Mouse (Mus musculus) midbrain, embryonic 15.5 days (tissue): ENCODE data around the gene Cep57l1. TPM values are rescaled to one million over a fixed set of nuclear protein-coding genes. Genes with fewer than 3 reads are reported as not detected.

Experiments
- ATAC-seq: fragments of 200-750 bp; cut with Nextera tagmentation; replicated peaks from 2 replicates; pipeline ENCODE4 v1.8.0; 2017; ENCODE audit warnings: moderate TSS enrichment
- H3K27ac ChIP-seq: fragments of 300-500 bp; sonication (generic); 2 replicates; pipeline ENCODE4 v1.5.1; 2015; ENCODE audit warnings: mild to moderate bottlenecking, inconsistent platforms
- H3K27me3 ChIP-seq: fragments of 300-500 bp; sonication (generic); replicated peaks from 2 replicates; pipeline ENCODE4 v1.6.1; 2015; ENCODE audit warnings: inconsistent platforms
- H3K36me3 ChIP-seq: fragments of 300-500 bp; sonication (generic); replicated peaks from 2 replicates; pipeline ENCODE4 v1.6.1; 2015; ENCODE audit warnings: inconsistent platforms
- H3K4me1 ChIP-seq: fragments of 300-500 bp; sonication (generic); 2 replicates; pipeline ENCODE4 v1.6.1; 2015; ENCODE audit warnings: inconsistent platforms
- H3K4me2 ChIP-seq: fragments of 300-500 bp; sonication (generic); 2 replicates; pipeline ENCODE4 v1.6.1; 2015; ENCODE audit warnings: inconsistent platforms, mild to moderate bottlenecking, moderate library complexity
- H3K4me3 ChIP-seq: fragments of 300-500 bp; sonication (generic); 2 replicates; pipeline ENCODE4 v1.5.1; 2015; ENCODE audit warnings: mild to moderate bottlenecking, inconsistent platforms
- H3K9ac ChIP-seq: fragments of 300-500 bp; sonication (generic); 2 replicates; pipeline ENCODE4 v1.6.1; 2015; ENCODE audit warnings: mild to moderate bottlenecking, inconsistent platforms
- H3K9me3 ChIP-seq: fragments of 300-500 bp; sonication (generic); 2 replicates; pipeline ENCODE4 v1.6.1; 2016; ENCODE audit warnings: inconsistent platforms
- WGBS: fragments of 180-500 bp; shearing (Covaris S2); methylation state at CpG from one replicate; pipeline ENCODE4 v1.1.7; 2015; ENCODE audit warnings: mixed read lengths; 5-methylcytosine and 5-hydroxymethylcytosine counted together
- polyA plus RNA-seq: library from polyadenylated mRNA; unstranded; fragments of >200 nt; fragmentation: Nextera tagmentation; extraction: Ambion mirVana; gene quantifications from 2 replicates; pipeline ENCODE4 v1.2.1, GENCODE M21; 2015

Cep57l1 gene
- polyA plus RNA-seq, 1 experiment from 2014 or later: 15.8 TPM

DNA sequence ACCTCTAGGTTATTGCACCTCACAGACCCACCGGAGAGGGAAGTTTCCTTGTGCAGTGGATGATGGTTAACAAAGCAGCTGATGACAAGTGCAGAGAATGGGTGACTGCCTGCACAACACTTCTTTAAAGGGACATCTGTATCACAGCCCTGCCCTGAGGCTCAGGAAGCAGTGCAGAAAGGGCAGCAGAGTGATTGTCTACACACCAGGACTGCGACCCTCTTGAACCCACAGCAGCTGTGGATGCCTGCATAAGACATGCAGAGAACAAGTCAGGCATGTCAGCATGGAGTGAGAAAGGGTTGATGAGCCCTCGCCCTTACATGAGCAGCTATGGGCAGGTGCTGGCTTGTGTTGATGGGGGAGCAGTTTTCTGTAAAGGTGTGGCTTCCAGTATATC lies 48.8 kb downstream of the Cep57l1 start:
- no peak for ATAC-seq
- Histone ChIP-seq H3K4me2 (no peak overlapping the region), H3K9me3 (no peaks in the 10 kb centered on the region), H3K9ac (no peak overlapping the region), H3K4me1 (no peaks in the 10 kb centered on the region), H3K4me3 (no peak overlapping the region), H3K27ac (no peak overlapping the region), H3K36me3 (no peaks in the 10 kb centered on the region), H3K27me3 (no peaks in the 10 kb centered on the region)
- 81% methylated on average over 3 of the region's 3 CpGs for WGBS

DNA sequence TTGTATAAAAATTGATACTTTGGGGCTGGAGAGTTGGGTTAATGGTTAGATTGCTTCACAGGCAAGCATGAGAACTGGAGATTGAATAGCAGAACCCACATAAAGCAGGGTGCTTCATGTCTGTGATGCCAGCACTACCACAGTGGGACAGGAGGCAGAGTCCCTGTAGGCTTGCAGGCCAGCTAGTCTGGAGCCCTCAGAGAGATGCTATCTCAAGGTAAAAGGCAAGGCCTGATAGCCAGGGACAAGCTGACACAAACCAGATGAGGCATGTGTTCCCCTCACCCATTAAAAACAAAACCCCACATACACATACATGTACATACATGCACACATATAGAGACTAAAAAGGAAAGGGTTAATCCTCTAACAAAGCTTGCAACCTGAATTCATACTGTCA lies 51.6 kb downstream of the Cep57l1 start:
- Histone ChIP-seq H3K9ac (no peak overlapping the region), H3K36me3 (no peaks in the 10 kb centered on the region), H3K4me1 (no peaks in the 10 kb centered on the region), H3K27ac (no peak overlapping the region), H3K4me3 (no peak overlapping the region), H3K9me3 (no peaks in the 10 kb centered on the region), H3K4me2 (no peak overlapping the region), H3K27me3 (no peaks in the 10 kb centered on the region)
- ATAC-seq: no peak

DNA sequence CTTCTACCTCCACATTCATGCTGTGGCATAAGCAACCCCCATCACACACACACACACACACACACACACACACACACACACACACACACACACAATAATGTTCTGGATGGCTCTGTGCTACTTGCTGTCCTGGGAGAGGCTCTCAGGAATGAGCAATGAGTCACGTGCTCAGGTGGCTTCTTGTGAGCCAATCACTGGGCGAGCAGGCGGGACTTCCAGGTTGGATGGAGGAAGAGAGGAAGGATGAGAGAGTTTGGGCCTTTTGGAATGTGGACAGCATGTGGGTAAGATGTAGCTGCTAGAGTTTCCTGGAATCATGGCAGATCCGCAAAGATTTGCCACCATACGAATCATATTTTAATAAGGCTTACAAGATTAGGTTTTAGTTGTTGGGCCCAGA lies 52.4 kb downstream of the Cep57l1 start:
- Histone ChIP-seq H3K4me2 (no peak overlapping the region), H3K4me1 (no peaks in the 10 kb centered on the region), H3K27me3 (no peaks in the 10 kb centered on the region), H3K4me3 (no peak overlapping the region), H3K27ac (no peak overlapping the region), H3K9ac (no peak overlapping the region), H3K36me3 (no peaks in the 10 kb centered on the region), H3K9me3 (no peaks in the 10 kb centered on the region)
- ATAC-seq: no peak
- WGBS: 91% methylated on average over 5 of the region's 5 CpGs

DNA sequence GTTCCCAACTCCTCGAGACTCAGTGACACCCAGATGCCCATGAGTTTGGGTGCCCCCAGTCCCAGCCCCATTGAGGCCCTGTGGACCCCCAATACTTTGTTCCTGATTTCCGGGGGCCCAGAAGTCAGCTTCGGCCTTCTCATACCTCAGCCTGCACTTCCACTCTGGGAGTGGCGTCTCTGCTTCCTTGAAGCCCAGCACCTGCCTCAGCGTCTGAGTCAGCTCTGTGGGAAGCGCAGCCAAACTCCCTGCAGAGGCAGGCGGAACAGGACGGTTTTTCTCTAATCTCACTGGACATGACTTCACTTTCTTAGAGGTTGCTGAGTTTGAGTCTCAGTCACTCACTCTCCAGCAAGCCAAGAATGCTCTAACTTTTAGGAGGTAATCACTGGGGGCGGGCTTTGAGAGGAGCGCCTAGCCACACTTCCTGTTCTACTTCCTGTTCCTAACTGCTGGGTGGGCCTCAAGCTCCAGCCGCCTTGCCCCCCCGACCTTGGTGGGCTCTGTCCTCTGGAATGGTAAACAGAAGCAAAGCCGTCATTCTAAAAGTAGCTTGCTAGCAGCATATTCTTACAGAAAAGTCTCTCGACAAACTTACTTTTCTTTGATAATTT lies 57.7 kb downstream of the Cep57l1 start:
- H3K9ac ChIP-seq: no peak overlapping the region
- no peaks in the 10 kb centered on the region for H3K9me3 ChIP-seq
- H3K4me2 ChIP-seq: no peak overlapping the region
- H3K27ac ChIP-seq: no peak overlapping the region
- no peak for ATAC-seq
- no peaks in the 10 kb centered on the region for H3K27me3 ChIP-seq
- H3K36me3 ChIP-seq: no peaks in the 10 kb centered on the region
- no peaks in the 10 kb centered on the region for H3K4me1 ChIP-seq
- 87% methylated on average over 14 of the region's 14 CpGs for WGBS
- no peak overlapping the region for H3K4me3 ChIP-seq

- no peaks in the 10 kb centered on the region; the same call in 1 of the 2 replicates for H3K4me1 ChIP-seq
- no peak overlapping the region for H3K4me2 ChIP-seq
- H3K36me3 ChIP-seq: no peaks in the 10 kb centered on the region
- no peak for ATAC-seq
- H3K9me3 ChIP-seq: no peaks in the 10 kb centered on the region
- no peak overlapping the region for H3K9ac ChIP-seq
- no peak overlapping the region for H3K27ac ChIP-seq
- no peak overlapping the region for H3K4me3 ChIP-seq
- 83% methylated on average over 3 of the region's 3 CpGs for WGBS
- no peaks in the 10 kb centered on the region for H3K27me3 ChIP-seq
Observed at GRCm38 (mm10) chr10:41749306-41749705, 60.4 kb downstream of the Cep57l1 start.

DNA sequence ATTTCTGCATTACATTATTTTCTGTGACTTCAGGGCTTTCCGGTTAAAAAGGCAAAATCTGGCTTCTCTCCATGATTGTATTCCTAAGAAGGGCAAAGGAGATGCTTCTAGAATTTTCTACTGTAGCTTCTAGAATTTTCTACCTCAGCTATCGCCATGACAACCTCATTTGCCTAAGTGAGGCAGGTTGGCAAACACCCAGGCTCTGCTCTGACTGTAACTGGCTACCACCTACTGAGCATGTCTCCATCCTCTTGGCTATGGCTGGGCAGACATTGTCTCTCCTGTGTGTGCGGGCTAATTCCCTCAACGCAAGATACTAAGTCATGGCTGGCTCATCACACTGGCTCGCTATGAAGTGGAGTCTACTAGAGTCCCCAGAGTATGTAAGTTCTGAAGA lies 63.1 kb downstream of the Cep57l1 start:
- H3K4me2 ChIP-seq: no peak overlapping the region
- ATAC-seq: no peak
- no peak overlapping the region for H3K27ac ChIP-seq
- H3K4me1 ChIP-seq: no peaks in the 10 kb centered on the region; the same call in 1 of the 2 replicates
- WGBS: 90% methylated on average over 5 of the region's 5 CpGs
- no peak overlapping the region for H3K4me3 ChIP-seq
- H3K9me3 ChIP-seq: no peaks in the 10 kb centered on the region
- no peak overlapping the region for H3K9ac ChIP-seq
- no peaks in the 10 kb centered on the region for H3K36me3 ChIP-seq
- H3K27me3 ChIP-seq: no peaks in the 10 kb centered on the region

- Histone ChIP-seq H3K4me1 (no peaks in the 10 kb centered on the region; the same call in 1 of the 2 replicates), H3K9ac (no peak overlapping the region), H3K27ac (no peak overlapping the region), H3K36me3 (0 out of 2 replicates have a peak, but pooled peaks cover 3% of the 10 kb centered on the region), H3K9me3 (no peaks in the 10 kb centered on the region), H3K27me3 (no peaks in the 10 kb centered on the region), H3K4me3 (no peak overlapping the region), H3K4me2 (no peak overlapping the region)
- no peak for ATAC-seq
- WGBS: 78% methylated on average over 4 of the region's 4 CpGs
Observed at GRCm38 (mm10) chr10:41744006-41744405, 65.7 kb downstream of the Cep57l1 start.

DNA sequence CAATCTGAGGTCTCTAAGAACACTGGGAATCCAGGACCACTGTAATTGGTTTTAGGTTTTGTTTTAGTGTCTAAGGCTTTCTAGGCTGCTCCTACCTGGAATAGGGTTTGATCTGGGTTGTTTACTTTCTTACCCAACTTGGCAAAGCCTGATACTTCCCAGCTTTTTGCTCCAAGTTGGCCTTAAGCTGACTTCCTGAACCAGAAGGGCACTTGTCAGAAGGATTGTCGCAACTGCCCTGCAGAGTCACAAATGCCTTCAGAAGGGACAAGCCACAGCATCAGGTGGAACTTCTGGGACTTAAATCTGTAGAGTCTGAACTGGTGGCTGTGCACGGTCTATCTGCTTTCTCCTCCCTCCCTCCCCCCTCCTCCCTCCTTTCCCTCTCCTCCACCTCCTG lies 69.5 kb downstream of the Cep57l1 start:
- Histone ChIP-seq H3K4me3 (no peak overlapping the region), H3K9me3 (no peaks in the 10 kb centered on the region), H3K36me3 (0 out of 2 replicates have a peak, but pooled peaks cover 3% of the 10 kb centered on the region), H3K4me2 (no peak overlapping the region), H3K4me1 (0 out of 2 replicates have a peak, but pooled peaks cover 3% of the 10 kb centered on the region), H3K27ac (no peak overlapping the region), H3K27me3 (no peaks in the 10 kb centered on the region), H3K9ac (no peak overlapping the region)
- ATAC-seq: no peak
- 98% methylated on average over 2 of the region's 2 CpGs for WGBS

- Histone ChIP-seq H3K4me3 (no peak overlapping the region), H3K27ac (no peak overlapping the region), H3K27me3 (no peaks in the 10 kb centered on the region), H3K4me2 (no peak overlapping the region), H3K9me3 (no peaks in the 10 kb centered on the region), H3K9ac (no peak overlapping the region), H3K36me3 (0 out of 2 replicates have a peak, but pooled peaks cover 3% of the 10 kb centered on the region), H3K4me1 (0 out of 2 replicates have a peak, but pooled peaks cover 3% of the 10 kb centered on the region)
- WGBS: 94% methylated on average over 16 of the region's 16 CpGs
- no peak for ATAC-seq
Observed at GRCm38 (mm10) chr10:41737245-41737644, 72.4 kb downstream of the Cep57l1 start.

DNA sequence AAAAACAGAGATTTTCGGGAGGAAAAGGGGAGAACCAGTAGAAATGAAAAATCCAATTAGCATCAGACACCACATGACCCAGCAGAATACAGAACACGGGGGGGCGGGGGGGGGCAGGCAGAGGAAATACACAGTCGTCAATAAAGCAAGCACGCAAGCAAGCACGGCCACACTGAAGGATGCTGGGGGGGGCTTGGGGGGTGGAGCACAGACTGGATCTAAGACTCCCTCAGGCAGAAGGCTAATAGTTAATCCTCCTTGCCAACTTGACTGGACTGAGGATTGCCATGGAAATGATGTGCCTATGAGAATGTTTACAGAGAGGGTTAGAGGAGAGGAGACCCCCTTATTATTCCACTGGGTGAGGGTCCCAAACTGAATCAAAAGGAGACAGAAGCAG lies 74.3 kb downstream of the Cep57l1 start:
- H3K36me3 ChIP-seq: no peaks in the 10 kb centered on the region
- no peak overlapping the region for H3K27ac ChIP-seq
- no peaks in the 10 kb centered on the region for H3K27me3 ChIP-seq
- H3K4me2 ChIP-seq: no peak overlapping the region
- no peak overlapping the region for H3K9ac ChIP-seq
- 68% methylated on average over 6 of the region's 6 CpGs for WGBS
- peak; percentile 45; the same call in 1 of the 2 replicates for ATAC-seq
- H3K9me3 ChIP-seq: no peaks in the 10 kb centered on the region
- 0 out of 2 replicates have a peak, but pooled peaks cover 3% of the 10 kb centered on the region for H3K4me1 ChIP-seq
- no peak overlapping the region for H3K4me3 ChIP-seq

DNA sequence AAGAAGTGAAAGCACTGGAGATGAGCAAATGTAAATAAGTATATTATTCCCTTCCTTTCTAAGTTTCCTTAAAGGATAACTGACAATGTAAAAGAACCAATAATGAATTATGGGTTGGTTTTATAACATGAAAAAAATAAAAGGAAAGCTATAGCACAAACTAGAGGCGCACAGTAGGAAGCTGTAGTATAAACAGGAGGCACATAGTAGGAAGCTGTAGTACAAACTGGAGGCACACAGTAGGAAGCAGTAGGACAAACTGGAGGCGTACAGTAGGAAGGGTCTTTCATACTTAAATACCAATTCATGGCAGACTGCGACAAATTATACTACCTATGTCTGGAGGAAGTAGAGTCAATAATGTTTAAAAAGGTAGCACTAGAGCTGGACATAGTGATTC lies 76.5 kb downstream of the Cep57l1 start:
- no peaks in the 10 kb centered on the region for H3K9me3 ChIP-seq
- no peaks in the 10 kb centered on the region for H3K27me3 ChIP-seq
- no peak overlapping the region for H3K27ac ChIP-seq
- H3K36me3 ChIP-seq: no peaks in the 10 kb centered on the region
- ATAC-seq: no peak
- 0 out of 2 replicates have a peak, but pooled peaks cover 3% of the 10 kb centered on the region for H3K4me1 ChIP-seq
- no peak overlapping the region for H3K4me2 ChIP-seq
- no peak overlapping the region for H3K9ac ChIP-seq
- no peak overlapping the region for H3K4me3 ChIP-seq
- over 99% methylated on average over 3 of the region's 3 CpGs for WGBS

DNA sequence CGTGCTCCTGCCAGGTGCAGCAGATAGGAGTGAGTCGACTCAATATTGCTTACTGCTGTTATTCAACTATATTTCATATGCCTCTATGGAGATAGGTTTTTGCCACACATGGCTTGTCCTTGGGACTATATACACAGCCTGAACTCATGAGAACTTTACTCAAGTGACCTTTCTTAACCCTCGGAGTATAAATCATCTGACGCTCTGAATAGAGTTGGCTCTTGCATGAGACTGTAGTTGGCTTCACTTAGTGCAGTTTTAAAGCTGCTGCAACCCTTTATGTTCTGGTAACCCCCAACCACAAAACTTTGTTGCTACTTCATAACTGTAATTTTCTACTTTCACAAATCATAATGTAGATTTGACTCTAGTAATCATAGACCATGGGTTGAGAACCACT lies 77.7 kb downstream of the Cep57l1 start:
- Histone ChIP-seq H3K27me3 (no peaks in the 10 kb centered on the region), H3K4me2 (no peak overlapping the region), H3K9me3 (no peaks in the 10 kb centered on the region), H3K27ac (no peak overlapping the region), H3K4me3 (no peak overlapping the region), H3K9ac (no peak overlapping the region), H3K4me1 (0 out of 2 replicates have a peak, but pooled peaks cover 3% of the 10 kb centered on the region), H3K36me3 (0 out of 2 replicates have a peak, but pooled peaks cover 4% of the 10 kb centered on the region)
- ATAC-seq: no peak
- WGBS: 93% methylated on average over 4 of the region's 4 CpGs

- H3K4me3 ChIP-seq: no peak overlapping the region
- H3K4me1 ChIP-seq: 0 out of 2 replicates have a peak, but pooled peaks cover 3% of the 10 kb centered on the region
- no peak overlapping the region for H3K4me2 ChIP-seq
- no peak for ATAC-seq
- H3K27ac ChIP-seq: no peak overlapping the region
- no peak overlapping the region for H3K9ac ChIP-seq
- H3K36me3 ChIP-seq: 0 out of 2 replicates have a peak, but pooled peaks cover 4% of the 10 kb centered on the region
- H3K9me3 ChIP-seq: no peaks in the 10 kb centered on the region
- H3K27me3 ChIP-seq: no peaks in the 10 kb centered on the region
- WGBS: 91% methylated on average over 10 of the region's 10 CpGs
Observed at GRCm38 (mm10) chr10:41730746-41731145, 78.9 kb downstream of the Cep57l1 start.
